Mouse (Mus musculus): ENCODE data around the gene Pou2f1.
"Not testable (repeated sequence)": the region's sequence is repeated elsewhere in the genome, so short reads cannot be mapped to it uniquely, and the experiment has no call there.

The Pou2f1 gene

GRCm38 (mm10) chr1:166003181-166004022 lies 924 bp upstream of the Pou2f1 start:
- in situ Hi-C loops (cut with MboI, MseI): loop anchor here (10.0 to 25.0 kb wide), 2 partner anchors 151 to 1259 kb away; no protein-coding TSS in a partner anchor

DNA sequence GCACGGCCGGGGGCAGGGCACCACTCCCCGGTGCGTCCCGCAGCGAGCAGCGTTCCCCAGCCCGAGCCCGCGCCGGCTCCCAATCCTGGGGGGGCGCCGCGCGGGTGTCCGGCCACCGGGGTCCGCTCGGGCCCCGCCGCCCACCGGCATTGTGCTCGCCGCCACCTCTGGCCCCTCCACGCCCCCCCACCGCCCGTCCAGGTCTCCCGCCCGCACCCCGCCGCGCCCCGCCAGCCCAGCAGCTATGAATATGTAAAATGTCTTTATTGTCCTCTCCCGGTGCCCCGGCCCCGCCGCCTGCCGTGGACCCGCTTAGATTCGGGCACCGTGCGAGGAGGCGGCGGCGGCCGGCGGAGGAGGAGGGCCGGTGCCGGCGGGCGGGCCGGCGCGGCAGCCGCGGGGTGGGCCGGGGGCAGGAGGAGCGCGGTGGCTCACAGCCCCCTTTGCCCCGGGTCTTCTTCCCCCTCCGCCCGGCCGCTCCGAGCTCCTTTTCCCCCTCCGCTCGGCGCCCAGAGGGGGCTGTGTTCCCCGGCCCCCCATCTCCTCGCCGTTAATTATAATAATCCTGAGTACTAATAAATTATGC lies 481 bp downstream of the Pou2f1 start:
- in situ Hi-C loops (cut with MboI, MseI): loop anchor here (10.0 to 25.0 kb wide), 2 partner anchors 153 to 1260 kb away; no protein-coding TSS in a partner anchor

- in situ Hi-C loops (cut with MboI, MseI): loop anchor here (10.0 to 25.0 kb wide), 2 partner anchors 153 to 1261 kb away; no protein-coding TSS in a partner anchor
Measured at GRCm38 (mm10) chr1:166001121-166001903, 1.2 kb downstream of the Pou2f1 start.

DNA sequence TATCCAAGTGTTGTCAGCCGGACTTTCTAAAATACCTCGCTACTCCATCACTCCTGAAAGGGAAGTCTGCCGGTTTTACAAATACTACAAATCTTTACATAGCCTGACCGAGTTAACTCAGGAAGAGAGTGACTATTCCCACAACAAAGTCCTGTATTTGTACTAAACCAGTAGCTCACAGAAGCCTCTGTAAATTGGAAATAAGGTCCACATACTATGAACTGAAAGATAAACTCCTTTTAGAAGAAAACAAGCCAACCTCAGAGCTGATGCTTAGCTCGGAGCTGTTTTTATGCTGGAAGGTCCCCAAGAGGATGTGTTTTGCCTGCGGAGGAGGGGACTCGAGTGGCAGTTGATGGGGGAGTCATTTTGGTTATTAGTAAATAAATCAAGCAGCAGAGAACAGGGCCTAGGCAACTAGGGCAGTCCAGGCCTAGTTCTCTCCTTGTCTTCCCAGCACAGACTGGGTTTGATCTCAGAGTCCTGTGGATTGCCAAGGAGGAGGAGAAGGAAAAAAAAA lies 1.8 kb downstream of the Pou2f1 start:
- in situ Hi-C loops (cut with MboI, MseI): loop anchor here (10.0 to 25.0 kb wide), 2 partner anchors 154 to 1262 kb away; no protein-coding TSS in a partner anchor

GRCm38 (mm10) chr1:165999709-166000108 lies 2.8 kb downstream of the Pou2f1 start:
- in situ Hi-C loops (cut with MboI, MseI): loop anchor here (10.0 to 25.0 kb wide), 2 partner anchors 155 to 1263 kb away; no protein-coding TSS in a partner anchor

- in situ Hi-C loops (cut with MboI, MseI): no loop called here
Measured at GRCm38 (mm10) chr1:165995661-165996055, 6.8 kb downstream of the Pou2f1 start.

- in situ Hi-C loops (cut with MboI, MseI): not testable (repeated sequence)
Measured at GRCm38 (mm10) chr1:165995011-165995660, 7.3 kb downstream of the Pou2f1 start.

DNA sequence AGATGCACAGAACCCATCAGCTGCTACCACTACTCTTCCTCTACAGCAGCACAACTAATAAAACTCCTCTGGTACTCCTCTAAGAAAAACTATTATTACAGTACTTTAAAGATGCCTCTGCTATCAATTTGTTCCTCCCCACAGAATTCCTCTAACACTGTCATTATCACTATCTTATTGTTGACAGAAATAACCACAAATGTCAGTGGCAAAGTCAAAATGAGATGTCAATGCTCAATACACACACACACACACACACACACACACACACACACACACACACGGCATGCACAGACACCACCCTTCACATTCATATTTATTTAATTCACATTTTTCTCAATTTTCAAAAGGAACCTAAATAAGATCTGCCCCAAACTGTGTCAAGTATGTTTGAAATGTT lies 8.2 kb downstream of the Pou2f1 start:
- in situ Hi-C loops (cut with MboI, MseI): no loop called here

DNA sequence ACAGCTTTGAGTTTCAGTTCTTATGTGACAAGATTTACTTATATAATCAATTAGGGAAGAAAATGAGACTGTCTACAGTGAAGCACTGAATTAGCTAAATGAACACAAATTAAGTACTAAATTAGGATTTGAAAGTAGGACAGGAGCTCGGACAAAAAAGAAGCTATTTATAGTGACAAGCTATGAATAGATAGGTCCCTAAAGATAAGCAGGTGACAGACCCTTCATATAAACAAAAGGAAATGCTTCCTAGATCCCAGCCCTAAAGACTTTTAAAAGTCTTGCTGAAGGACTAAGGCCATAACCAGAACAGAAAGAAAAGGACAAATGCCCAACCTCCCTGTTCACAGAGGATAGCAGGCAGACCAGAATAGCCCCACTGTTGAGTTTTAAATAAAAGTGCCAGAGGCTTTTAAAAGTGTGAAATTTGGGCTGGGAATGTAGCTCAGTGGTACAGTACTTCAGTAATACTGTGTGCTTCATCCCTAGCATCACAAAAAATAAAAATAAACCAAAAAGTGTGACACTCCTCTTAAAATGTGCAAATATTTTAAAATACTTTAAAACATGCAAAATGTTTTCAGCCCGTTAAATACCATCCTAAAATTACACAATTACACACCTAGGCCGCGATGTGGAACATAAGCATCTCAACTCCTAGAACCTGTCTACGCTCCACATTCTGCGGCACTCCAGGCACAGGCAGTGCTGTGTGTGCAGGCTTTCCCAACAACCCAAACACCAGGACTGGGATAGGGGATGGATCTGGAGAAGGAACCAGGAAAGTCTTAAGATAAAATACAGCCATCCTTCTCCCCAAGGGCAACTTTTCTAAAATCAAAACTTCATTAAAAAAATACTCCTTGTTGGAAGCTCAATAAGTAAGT lies 9.0 kb downstream of the Pou2f1 start:
- in situ Hi-C loops (cut with MboI, MseI): no loop called here

- in situ Hi-C loops (cut with MboI, MseI): loop anchor here (10.0 kb wide), 1 partner anchor 214 kb away; no protein-coding TSS in a partner anchor
Measured at GRCm38 (mm10) chr1:165988536-165988935, 13.9 kb downstream of the Pou2f1 start.

- in situ Hi-C loops (cut with MboI, MseI): loop anchor here (10.0 kb wide), 1 partner anchor 213 kb away; no protein-coding TSS in a partner anchor
Measured at GRCm38 (mm10) chr1:165988072-165988471, 14.4 kb downstream of the Pou2f1 start.

GRCm38 (mm10) chr1:165985743-165986360 lies 16.6 kb downstream of the Pou2f1 start:
- in situ Hi-C loops (cut with MboI, MseI): loop anchor here (10.0 kb wide), 1 partner anchor 211 kb away; no protein-coding TSS in a partner anchor

DNA sequence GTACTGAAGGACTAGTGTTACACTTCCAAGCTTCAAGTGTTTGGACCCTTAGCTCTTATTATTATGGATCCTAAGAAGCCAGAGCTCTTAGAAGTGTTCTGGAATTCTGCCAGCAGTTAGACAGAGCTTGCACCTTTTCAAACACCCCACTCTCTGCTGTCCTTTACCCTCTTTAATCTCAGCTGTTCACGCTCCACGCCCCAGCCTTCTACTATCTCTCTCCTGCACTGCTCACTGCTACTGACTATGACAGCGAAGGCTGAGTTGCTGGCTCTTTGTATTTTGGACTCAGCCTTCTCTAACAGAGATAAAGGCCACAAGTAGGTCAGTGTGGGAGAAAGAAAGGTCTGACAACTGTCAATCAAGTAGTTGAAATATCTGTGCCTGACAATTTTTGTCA lies 17.3 kb downstream of the Pou2f1 start:
- in situ Hi-C loops (cut with MboI, MseI): loop anchor here (10.0 kb wide), 1 partner anchor 210 kb away; no protein-coding TSS in a partner anchor

GRCm38 (mm10) chr1:165976672-165977448 lies 25.6 kb downstream of the Pou2f1 start:
- in situ Hi-C loops (cut with MboI, MseI): loop anchor here (10.0 kb wide), 1 partner anchor 92 kb away; no protein-coding TSS in a partner anchor

GRCm38 (mm10) chr1:165969001-165969690 lies 33.3 kb downstream of the Pou2f1 start:
- in situ Hi-C loops (cut with MboI, MseI): no loop called here

GRCm38 (mm10) chr1:165967027-165967654 lies 35.3 kb downstream of the Pou2f1 start:
- in situ Hi-C loops (cut with MboI, MseI): no loop called here

GRCm38 (mm10) chr1:165966156-165966914 lies 36.1 kb downstream of the Pou2f1 start:
- in situ Hi-C loops (cut with MboI, MseI): no loop called here
